Mouse (Mus musculus): ENCODE measurements at regions not wholly inside any gene's neighbourhood (a gene's known extent, or its start where the extent isn't known, plus 50 kb on each side); places are given as distances from the start of the nearest gene placed in this dataset.

- no peak for DNase-seq (ENCODE audit: low read depth)
Measured at GRCm38 (mm10) chr7:129771876-129772275, 180.2 kb downstream of the Wdr11 start.

- no peak for DNase-seq (ENCODE audit: low read depth)
Measured at GRCm38 (mm10) chr7:129772540-129773331, 181.1 kb downstream of the Wdr11 start.

GRCm38 (mm10) chr7:129774261-129774861 lies 182.7 kb downstream of the Wdr11 start:
- no peak for DNase-seq (ENCODE audit: low read depth)

DNA sequence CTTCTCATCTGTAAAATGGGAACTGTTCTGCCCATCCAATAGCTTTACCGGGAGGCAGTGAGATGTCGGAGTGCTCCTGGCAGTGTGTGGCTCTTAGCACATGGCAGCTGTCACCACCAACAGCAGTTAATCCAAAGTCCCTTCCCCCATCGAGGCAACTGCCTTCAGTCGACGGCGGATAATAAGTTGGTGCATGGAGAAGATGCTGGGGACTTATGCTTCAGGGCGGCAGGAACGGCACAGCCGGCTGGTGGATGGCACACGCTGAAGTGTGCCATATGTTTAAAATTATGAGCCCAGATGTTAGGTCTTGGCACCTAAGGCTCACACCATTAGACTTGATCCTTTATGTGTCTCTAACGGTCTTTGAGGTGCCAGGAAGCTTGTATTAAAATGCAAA lies 183.5 kb downstream of the Wdr11 start:
- no peak for DNase-seq (ENCODE audit: low read depth)

GRCm38 (mm10) chr7:129778842-129779421 lies 187.3 kb downstream of the Wdr11 start:
- DNase-seq (ENCODE audit: low read depth): no peak

DNA sequence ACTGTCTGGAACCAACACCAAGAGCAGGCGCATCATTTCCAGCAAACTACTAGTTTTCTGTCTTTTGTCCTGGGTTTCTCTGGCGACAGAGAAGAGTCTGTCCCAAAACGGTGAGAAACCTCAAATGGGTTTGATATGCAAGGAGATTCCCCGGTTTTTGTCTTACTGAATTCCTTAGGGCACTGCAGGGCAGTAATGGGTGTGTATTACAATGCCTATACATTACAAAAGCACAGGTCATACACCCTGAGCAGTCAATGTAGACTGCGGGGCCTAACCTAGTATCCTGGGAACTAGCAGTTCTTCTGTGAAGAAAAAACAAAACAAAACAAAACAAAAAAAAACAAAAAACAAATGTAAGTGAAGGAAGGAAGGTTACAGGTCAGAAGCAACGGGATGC lies 188.3 kb downstream of the Wdr11 start:
- no peak for DNase-seq (ENCODE audit: low read depth)

DNA sequence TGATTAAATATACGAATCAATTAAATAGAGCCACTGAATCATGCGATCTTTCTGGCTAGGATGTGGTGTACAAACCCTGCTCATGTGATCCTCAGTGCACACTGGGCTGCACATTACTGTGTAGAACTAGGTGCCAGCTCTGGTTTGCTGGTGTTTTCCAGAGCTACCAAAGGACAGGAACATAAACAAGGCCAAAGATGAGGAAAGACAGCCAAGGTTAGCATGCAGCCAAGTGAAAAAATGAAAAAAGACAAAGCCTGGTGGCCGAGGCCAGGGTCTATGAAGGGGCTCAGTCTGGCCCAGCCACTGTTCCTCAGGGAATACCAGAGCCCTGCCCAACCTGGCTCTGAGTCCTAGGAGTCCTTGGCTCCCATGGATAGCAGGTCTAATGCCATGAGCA lies 190.1 kb downstream of the Wdr11 start:
- no peak for DNase-seq (ENCODE audit: low read depth)

- DNase-seq (ENCODE audit: low read depth): no peak
Measured at GRCm38 (mm10) chr7:129784966-129785365, 193.3 kb downstream of the Wdr11 start.

DNA sequence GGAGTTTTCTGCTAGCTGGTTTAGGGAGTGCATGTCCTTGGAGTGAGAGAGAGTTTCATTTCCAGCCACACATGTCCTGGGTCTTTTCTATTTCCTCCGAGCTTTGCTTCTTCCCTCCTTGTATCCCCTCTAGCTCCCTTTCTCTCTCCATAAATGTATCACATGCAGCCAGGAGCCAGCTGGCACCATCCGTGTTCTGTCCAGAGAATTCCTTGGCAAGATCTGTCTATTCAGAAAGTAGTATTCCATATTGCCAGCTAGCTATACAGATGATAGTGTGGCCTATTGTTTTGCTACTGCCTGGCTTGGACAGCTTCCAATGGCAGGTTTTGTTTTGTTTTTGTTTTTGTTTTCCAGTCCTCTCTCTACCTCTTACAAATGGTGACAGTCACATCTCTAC lies 195.3 kb downstream of the Wdr11 start:
- DNase-seq (ENCODE audit: low read depth): no peak

DNA sequence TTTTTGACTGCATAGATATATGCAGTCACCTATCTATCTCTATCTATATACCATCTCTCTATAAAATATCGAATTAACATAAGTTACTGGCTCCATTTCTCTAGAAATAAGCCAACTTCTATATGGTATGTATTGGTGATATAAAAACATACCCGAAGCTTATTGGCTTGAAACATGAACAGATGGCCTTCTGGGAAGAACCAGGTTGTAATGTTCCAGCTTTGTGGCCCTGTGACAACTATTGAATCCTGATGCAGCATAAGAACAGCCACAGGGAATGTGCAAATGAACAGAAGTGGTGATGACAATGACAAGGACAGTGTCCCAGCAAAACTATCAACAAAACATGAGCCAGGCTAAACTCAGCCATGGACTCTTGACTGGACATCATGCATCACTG lies 196.1 kb downstream of the Wdr11 start:
- no peak for DNase-seq (ENCODE audit: low read depth)

GRCm38 (mm10) chr7:129789461-129789860 lies 197.8 kb downstream of the Wdr11 start:
- no peak for DNase-seq (ENCODE audit: low read depth)

- no peak for DNase-seq (ENCODE audit: low read depth)
Measured at GRCm38 (mm10) chr7:129790590-129791449, 199.2 kb downstream of the Wdr11 start.

GRCm38 (mm10) chr7:129791450-129791820 lies 199.8 kb downstream of the Wdr11 start:
- DNase-seq (ENCODE audit: low read depth): no peak

GRCm38 (mm10) chr7:129793733-129794132 lies 202.1 kb downstream of the Wdr11 start:
- no peak for DNase-seq (ENCODE audit: low read depth)

DNA sequence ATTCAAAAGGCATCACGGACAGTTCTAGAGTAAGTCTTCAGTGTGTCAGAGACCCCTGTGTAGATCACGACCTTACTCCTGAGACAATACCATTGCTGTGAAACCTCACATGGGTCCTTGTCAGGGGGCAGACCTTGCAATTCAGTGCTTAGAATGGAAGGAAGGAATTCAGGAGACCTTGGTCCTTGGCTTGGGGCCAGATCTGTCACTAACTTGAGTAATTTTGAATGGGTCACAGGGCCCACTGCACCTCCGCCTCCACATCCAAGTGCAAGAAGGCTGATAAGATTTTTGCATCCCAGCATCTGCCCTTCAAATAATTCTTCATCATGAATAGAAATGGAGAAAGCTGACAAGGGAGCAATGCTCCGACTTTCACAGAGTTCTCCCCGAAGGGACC lies 202.6 kb downstream of the Wdr11 start:
- no peak for DNase-seq (ENCODE audit: low read depth)

GRCm38 (mm10) chr7:129798525-129798924 lies 206.9 kb downstream of the Wdr11 start:
- no peak for DNase-seq (ENCODE audit: low read depth)

- DNase-seq (ENCODE audit: low read depth): no peak
Measured at GRCm38 (mm10) chr7:129800461-129800867, 208.8 kb downstream of the Wdr11 start.

DNA sequence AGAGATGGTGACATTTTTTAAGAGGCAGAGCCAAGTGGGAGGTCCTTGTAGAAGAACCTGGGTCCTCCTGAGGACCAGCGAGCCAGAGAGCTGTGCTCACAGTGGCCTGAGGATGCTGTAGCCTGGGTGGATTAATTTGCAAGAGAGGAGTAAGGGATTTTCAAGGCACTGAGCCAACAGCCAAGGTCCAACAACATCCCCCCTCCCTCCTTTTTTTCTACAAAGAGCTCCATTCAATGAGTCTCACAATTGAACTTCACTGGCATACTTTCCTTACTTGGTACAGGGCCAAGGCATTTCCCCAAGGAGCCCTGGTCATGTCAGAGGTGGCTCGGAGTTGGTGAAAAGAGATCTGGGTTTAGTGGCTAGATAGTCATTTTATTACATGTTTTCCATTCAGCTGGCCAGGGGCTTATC lies 209.8 kb downstream of the Wdr11 start:
- no peak for DNase-seq (ENCODE audit: low read depth)

- no peak for DNase-seq (ENCODE audit: low read depth)
Measured at GRCm38 (mm10) chr7:129802168-129802567, 210.5 kb downstream of the Wdr11 start.

GRCm38 (mm10) chr7:129805340-129805739 lies 213.7 kb downstream of the Wdr11 start:
- DNase-seq (ENCODE audit: low read depth): no peak

DNA sequence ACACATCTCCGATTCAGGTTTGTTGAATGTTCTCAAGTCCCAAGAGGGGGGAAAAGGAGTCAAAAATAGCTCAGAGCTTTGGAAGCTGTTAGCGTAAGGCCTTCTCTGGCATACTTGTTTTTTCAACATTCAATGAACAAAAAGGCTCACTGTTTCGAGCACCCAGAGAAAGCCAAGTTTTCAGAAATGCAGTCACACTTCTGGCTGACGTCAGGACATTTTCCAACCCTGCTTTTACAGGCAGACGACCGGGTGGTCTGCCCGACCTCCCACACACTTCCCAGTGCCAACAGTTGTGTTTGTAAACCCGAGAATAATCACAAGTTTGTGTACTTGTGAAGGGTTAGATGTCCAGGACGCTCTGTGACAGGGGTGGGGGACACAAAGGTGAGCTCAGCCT lies 218.5 kb downstream of the Wdr11 start:
- DNase-seq (ENCODE audit: low read depth): no peak

DNA sequence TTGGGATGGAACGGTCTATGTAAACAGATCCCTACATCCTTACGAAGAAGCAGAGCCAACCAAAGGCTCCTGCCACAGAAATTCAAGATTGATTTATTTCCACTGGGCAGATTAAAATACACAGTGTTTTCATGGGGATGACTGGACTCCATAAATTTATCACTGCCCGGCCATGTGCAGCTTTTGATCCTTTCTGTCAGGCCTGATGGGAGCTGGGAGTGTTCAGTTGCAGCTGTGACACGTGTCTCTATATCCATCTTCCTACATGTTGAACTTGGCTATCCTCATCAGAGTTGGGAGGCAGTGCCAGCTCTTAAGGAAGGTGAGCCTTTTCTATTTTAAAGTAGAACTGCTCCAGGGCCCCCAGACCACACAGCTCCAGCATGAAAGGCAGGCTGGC lies 218.9 kb downstream of the Wdr11 start:
- no peak for DNase-seq (ENCODE audit: low read depth)

Measured in gonadal fat pad, adult 2 months (tissue).